In the genomic region with DNA sequence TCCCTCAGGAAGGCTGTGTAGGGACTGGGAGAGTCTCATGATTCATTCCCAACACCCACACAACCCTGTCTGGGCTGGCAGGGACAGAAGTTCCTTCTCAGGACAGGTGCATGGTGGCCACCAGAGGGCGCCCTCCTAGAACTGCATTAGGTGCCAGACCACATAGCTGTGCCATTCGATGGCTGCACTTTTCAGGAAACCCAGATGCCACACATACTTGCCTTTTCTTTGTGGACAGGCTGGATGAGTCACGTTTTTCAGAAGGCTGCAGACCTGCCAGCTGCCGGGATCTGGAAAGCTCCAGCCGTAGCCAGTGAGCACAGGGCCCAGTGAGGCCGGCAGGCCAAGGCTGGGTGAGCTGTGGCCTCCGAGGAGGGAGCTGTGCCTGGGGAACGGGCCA, we compare ENCODE assay signal across 8 mouse cellular contexts.
DNase-seq lines count a peak whose midpoint lies in the region; ATAC-seq and TF ChIP-seq lines count a peak whose summit lies in the region.

No protein-coding gene starts in this region.

- no peaks in the 10 kb centered on the region for H3K9me3 ChIP-seq in hindbrain, embryonic 16.5 days (ENCODE audit: control insufficient read depth, low read length)

- H3K9ac ChIP-seq in hindbrain, embryonic 16.5 days (ENCODE audit: low read depth, low read length): no peak overlapping the region

- no peak overlapping the region for H3K27ac ChIP-seq in gastrocnemius, adult 2 months
- H3K27ac ChIP-seq in hindbrain, embryonic 16.5 days (ENCODE audit: low read depth, low read length): no peak overlapping the region

- peak; percentile 93; the same call in 1 of the 2 replicates for TF ChIP-seq CTCF in gastrocnemius, adult 2 months (IDR thresholded peaks at IDR 0.05)

- peaks cover 7% of the 10 kb centered on the region for H3K4me1 ChIP-seq in hindbrain, embryonic 16.5 days (ENCODE audit: control insufficient read depth, insufficient read depth, low read depth, low read length)

- 40% methylated on average over 8 of the region's 8 CpGs for WGBS in hindbrain, embryonic 16.5 days

- H3K27me3 ChIP-seq in hindbrain, embryonic 16.5 days (replicated peaks; ENCODE audit: control insufficient read depth, insufficient read depth, low read length): no peaks in the 10 kb centered on the region

- ATAC-seq in hindbrain, embryonic 16.5 days: peak; percentile 41; the same call in 1 of the 2 replicates
- peak; percentile 68 for ATAC-seq in megakaryocyte-erythroid progenitor cell, adult 5-6 weeks (replicated peaks; ENCODE audit: low FRiP score, low TSS enrichment, poor library complexity, severe bottlenecking)

- peak; percentile 91 for DNase-seq in ZHBTc4 (ENCODE audit: low read depth, low spot score)
- peak; percentile 77 to 84 for DNase-seq in cerebellum, postnatal 4 days (ENCODE audit: low spot score in 2 of 2)
- DNase-seq in gastrocnemius, adult 2 months: peak; percentile 86
- peak; percentile 70 to 73 for DNase-seq in layer of hippocampus, postnatal 36 days
- DNase-seq in right cerebral cortex, postnatal 25 days: peak; percentile 76
- DNase-seq in urinary bladder, postnatal 25 days (ENCODE audit: low spot score): peak; percentile 87

- intact Hi-C loops in gastrocnemius, adult 2 months (cut with DNase I): no loop called here

- no peak overlapping the region for H3K4me3 ChIP-seq in gastrocnemius, adult 2 months
- no peak overlapping the region for H3K4me3 ChIP-seq in hindbrain, embryonic 16.5 days (ENCODE audit: low read length)

- no peaks in the 10 kb centered on the region for H3K36me3 ChIP-seq in hindbrain, embryonic 16.5 days (ENCODE audit: control insufficient read depth, insufficient read depth, low read length)

- no peak overlapping the region for H3K4me2 ChIP-seq in hindbrain, embryonic 16.5 days (ENCODE audit: low read length)
